Mouse (Mus musculus): ENCODE measurements around the gene Pstk.

GRCm38 (mm10) chr7:131362269-131362614, 8.7 kb upstream of the Pstk start:
- no peak for TF ChIP-seq POLR2A (IDR thresholded peaks at IDR 0.05; ENCODE audit: low read depth, low read length)
- TF ChIP-seq CTCF (conservative IDR thresholded peaks at IDR 0.05; ENCODE audit: insufficient read depth, insufficient read length, low read depth, low read length): no peak

All from kidney, adult 2 months (tissue).